Mouse (Mus musculus): ENCODE measurements around the gene Alkbh2.
A peak's percentile ranks its signal among the peaks of the same experiment; 100 is the strongest.

Alkbh2 gene

DNA sequence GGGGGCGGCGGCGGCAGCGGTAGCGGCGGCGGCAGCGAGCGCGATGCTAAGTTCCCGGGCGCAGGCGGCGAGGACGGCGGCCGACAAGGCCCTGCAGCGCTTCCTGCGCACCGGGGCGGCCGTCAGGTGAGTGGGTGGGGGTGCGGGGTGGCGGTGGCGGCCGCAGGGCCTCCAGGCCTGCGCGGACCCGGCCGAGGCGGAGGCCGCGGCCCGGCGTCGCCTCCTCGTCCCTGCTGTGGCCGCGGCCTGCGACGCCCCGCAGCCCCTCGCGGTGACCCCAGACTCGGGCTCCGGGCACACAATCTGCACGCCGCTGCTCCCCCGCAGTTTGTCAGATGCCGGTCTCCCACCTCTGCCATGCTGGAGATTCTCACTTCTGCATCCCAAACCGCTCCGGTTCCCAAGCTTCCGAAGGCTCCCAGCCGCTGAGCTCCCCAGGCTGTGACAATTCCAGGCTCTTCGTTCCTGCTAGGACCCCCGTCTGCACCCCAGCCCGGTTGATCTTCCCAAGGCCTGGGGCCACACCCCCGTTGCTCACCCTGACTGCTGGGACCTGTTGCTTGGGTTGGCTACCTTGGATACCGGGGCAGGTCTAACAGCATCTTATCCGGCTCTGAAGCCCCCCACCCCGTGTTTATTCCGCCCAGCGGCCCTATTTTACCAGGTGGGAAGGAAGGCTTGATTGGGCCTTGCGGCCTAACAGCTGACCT is 27.5 kb downstream of the Alkbh2 start:
- peak; percentile 4 for DNase-seq (ENCODE audit: inconsistent ontology term)

GRCm38 (mm10) chr5:114099709-114100389 is 28.2 kb downstream of the Alkbh2 start:
- peak; percentile 96 for DNase-seq (ENCODE audit: inconsistent ontology term)

DNA sequence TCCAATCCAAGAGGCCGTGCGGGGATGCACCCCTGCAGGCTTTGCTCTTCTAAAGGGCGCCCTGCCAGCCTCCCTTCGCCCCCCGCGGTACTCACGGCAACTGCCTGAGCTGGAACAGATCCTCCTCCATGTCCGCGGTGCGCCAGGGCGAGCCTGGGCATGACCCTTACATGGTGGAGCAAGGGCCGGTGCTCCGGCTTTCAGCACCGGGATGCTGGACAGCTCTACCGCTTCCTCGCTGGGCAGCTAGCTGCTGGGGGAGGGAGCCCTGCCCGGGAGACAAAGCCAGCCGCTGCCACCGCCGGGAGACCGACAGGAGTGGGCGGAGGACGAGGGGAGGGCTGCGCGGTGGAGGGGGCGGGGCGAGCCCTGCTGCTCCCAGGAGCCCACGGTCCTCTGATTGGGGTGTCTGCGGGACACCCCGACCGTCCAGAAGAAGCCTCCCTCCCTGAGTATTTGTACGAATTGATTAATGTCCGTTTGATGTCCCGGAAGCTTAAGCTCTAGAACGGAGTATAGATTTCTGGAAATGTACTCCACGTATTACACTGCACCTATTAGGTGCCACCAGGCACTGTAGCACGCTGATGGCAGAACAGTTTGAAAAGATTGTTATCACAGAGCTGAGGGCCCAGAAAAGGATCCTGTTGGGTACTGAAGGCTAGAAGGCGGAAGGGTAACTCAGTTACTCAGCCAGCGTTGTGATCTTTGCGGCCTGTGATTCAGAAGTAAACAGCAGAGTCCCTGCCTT is 36.8 kb downstream of the Alkbh2 start, which contains the start of gene Svop:
Gene Svop, minus strand, starts transcription at position 514 of the 751 bp plus-strand sequence.
- DNase-seq (ENCODE audit: inconsistent ontology term): peak; percentile 93

DNA sequence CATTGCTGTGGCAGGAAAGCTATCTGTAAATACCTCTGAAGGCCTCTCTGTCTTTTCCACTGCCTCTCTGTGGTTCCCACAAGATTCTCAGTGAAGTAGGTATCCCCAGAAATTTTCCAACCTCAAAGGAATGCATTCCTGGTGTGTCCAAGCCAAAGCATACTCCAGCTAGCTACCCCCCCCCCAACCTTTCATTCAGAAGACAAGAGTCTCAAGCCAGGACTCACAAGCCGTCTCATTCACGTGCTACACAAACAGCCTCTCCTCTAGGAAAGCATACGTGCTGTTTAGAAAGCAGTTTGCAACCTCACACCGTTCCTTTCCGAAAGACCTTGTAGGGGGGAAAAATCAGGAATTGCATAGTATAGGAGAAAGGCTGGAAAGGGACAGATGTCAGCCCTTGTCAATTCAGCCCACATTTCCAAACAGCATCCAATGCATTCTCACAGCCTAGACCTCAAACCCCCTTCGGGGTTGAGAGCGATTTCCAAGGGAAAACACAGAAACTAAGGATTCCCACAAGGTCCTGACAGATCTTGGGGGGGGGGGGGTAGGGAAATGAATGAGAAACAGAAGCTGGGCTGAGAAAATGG is 37.5 kb downstream of the Alkbh2 start:
- peak; percentile 40 for DNase-seq (ENCODE audit: inconsistent ontology term)

DNA sequence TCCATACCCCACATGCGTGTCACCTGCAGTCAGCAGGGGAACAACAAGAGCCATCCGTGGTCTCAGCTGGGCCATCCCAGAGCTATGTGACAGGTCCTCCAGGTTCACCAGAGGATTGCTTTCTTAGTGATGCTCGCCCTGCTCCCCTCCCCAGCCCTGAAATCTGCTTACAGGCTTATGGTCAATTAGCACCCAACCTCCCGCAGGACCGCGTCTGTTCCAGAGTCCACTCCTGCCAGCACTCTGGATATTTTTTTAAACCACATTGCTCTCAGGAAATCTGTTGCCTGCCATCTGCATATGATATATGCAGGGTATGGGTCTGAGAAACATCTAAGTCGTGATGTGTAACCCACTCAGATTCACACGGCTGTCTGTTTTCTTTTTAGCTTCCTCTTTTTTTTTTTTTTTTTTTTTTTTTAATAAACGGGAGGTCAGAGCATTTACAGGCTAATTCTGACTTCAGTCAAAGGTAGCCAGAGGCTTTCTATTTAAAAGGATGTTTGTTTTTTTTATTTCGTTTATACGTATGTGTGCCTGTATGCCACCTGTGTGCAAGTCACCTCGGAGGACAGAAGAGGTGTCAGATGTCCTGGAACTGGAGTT is 40.0 kb downstream of the Alkbh2 start:
- DNase-seq (ENCODE audit: inconsistent ontology term): no peak

DNA sequence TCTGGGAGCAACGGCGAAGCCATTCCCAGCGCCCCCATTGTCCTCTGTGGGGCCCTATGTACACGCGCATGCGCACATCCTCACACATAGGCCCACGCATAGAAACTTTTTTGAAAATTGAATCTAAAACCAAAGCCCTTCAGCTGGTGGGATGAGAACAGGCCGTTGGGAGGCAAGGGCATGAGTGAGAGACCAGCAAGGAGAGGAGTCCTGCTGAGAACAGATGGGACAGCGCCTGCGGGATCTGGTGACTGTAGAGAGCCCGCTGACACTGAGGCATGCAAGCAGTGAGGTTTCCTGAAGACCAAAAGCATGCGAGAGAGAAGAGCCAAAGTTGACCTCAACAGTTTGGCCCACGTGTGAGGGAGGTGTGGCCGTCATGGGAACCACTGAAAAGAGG is 42.5 kb downstream of the Alkbh2 start:
- DNase-seq (ENCODE audit: inconsistent ontology term): no peak

DNA sequence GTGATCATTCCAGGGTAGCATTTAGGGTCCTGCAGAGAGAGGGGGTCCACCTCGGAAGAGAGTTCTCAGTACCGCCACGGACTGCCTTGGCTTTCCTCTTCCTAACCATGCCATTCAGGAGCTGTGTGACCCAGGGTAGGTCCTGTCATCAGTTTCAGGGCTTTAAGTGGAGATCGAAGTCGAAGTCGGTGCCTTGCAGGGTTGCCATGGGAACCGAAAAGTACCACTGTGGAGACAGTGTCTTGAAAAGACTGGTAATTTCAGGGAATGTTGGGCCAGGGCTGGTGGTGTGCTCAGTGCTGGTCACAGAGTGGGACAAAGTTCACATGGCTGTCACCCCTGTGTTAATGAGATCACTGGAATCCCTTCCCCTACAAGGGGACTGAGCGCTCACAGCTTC is 51.0 kb downstream of the Alkbh2 start:
- DNase-seq (ENCODE audit: inconsistent ontology term): no peak
